Mouse (Mus musculus) testis, adult 2 months (tissue): Measurements from ENCODE around the gene Nat10. TPM values are rescaled to one million over a fixed set of nuclear protein-coding genes. Genes with fewer than 3 reads are reported as not detected.

Experiments used
- H3K27ac ChIP-seq: fragments of 200-500 bp; 2 replicates; pipeline ENCODE4 v1.5.1; 2012; ENCODE audit warnings: low read depth, low read length; ENCODE audit not compliant: control insufficient read depth, insufficient read depth
- H3K27me3 ChIP-seq: fragments of 200-500 bp; 2 replicates; pipeline ENCODE4 v1.6.1; 2012; ENCODE audit warnings: mild to moderate bottlenecking, low read length, moderate library complexity; ENCODE audit not compliant: control insufficient read depth, insufficient read depth
- H3K36me3 ChIP-seq: fragments of 200-500 bp; 2 replicates; pipeline ENCODE4 v1.6.1; 2012; ENCODE audit warnings: mild to moderate bottlenecking, low read length; ENCODE audit not compliant: control insufficient read depth, insufficient read depth
- H3K4me1 ChIP-seq: fragments of 200-500 bp; 2 replicates; pipeline ENCODE4 v1.6.1; 2012; ENCODE audit warnings: low read length; ENCODE audit not compliant: control insufficient read depth, insufficient read depth
- H3K4me3 ChIP-seq: fragments of 200-500 bp; 2 replicates; pipeline ENCODE4 v1.5.1; 2012; ENCODE audit warnings: low read depth, mild to moderate bottlenecking, low read length, moderate library complexity, mixed read lengths; ENCODE audit not compliant: control insufficient read depth
- CTCF ChIP-seq: fragments of 200-500 bp; IDR thresholded peaks from 2 replicates; pipeline ENCODE4 v1.5.1; 2012; ENCODE audit warnings: low read depth, mild to moderate bottlenecking, inconsistent platforms, low read length, moderate library complexity; ENCODE audit not compliant: control insufficient read depth, insufficient read depth, insufficient replicate concordance
- POLR2A ChIP-seq: fragments of 200-500 bp; IDR thresholded peaks from 2 replicates; pipeline ENCODE4 v1.6.1; 2012; ENCODE audit warnings: low read depth, mild to moderate bottlenecking, inconsistent platforms, low read length, moderate library complexity; ENCODE audit not compliant: control insufficient read depth
- polyA plus RNA-seq: library from polyadenylated mRNA; depleted of rRNA; stranded (reverse); fragments of >200 nt; gene quantifications from 2 replicates; pipeline ENCODE4 v1.2.3, GENCODE M21; 2012; rRNA removed

The Nat10 gene
- polyA plus RNA-seq, 1 experiment: 47.3 TPM

DNA sequence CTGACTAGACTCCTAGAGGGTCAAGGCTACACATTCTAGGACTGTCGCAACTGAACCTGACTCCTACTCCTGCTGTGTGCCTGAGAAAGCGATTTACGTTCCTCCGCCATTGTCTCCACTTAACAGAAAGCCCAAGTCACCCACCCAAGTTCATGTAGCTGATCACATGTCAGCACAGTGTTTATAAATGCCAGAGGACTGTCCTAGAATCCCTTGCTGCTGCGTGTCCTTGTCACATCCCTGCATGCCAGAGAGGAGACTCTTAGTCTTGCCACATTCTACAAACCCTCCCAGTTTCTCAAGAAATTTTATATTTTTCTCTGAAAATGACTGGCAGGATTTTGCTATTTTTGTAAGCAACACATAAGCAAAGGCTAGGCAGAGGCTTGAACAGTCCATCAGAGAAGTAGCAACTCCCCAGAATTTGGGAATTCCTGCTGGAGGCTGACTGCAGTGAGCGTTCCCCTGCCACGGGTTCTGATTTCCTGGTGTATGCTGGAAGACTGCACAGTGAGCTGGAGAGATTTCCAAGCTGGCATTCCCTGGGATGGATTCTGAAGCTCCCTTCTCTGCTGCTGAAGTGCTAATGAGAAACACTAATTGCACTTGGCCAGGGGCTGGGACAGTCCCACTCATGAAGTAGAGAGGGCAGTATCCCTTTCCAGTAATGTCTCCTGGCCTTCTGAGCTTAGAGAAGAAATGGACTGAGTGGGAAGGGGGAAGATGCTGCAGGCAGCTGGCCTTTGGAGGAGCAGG, 83.3 kb downstream of the Nat10 start:
- Histone ChIP-seq H3K4me1 (no peaks in the 10 kb centered on the region), H3K27ac (no peak overlapping the region), H3K4me3 (no peak overlapping the region), H3K27me3 (no peaks in the 10 kb centered on the region), H3K36me3 (no peaks in the 10 kb centered on the region)
- no peak for TF ChIP-seq POLR2A
- TF ChIP-seq CTCF: no peak

DNA sequence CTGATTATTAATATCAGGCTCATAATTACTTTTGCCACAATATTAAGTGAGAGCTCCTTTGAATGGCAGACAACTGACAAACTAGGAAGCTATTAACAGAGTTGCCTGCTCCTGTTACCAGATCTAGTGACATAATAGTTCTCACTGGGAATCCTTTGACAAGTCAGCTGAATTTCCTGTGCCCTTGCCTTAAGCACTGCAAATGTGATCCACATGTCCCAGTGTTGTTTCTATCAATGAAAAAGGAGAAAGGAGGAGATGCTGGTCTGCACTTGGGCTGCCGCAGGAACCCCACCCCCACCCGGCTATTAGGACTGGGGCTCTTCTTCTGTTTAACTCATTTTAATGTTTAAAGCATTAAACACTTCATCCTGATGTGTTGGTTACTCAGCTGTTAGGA, 84.3 kb downstream of the Nat10 start:
- H3K27me3 ChIP-seq: no peaks in the 10 kb centered on the region
- no peaks in the 10 kb centered on the region for H3K36me3 ChIP-seq
- no peak overlapping the region for H3K27ac ChIP-seq
- no peaks in the 10 kb centered on the region for H3K4me1 ChIP-seq
- TF ChIP-seq POLR2A: no peak
- no peak for TF ChIP-seq CTCF
- no peak overlapping the region for H3K4me3 ChIP-seq

DNA sequence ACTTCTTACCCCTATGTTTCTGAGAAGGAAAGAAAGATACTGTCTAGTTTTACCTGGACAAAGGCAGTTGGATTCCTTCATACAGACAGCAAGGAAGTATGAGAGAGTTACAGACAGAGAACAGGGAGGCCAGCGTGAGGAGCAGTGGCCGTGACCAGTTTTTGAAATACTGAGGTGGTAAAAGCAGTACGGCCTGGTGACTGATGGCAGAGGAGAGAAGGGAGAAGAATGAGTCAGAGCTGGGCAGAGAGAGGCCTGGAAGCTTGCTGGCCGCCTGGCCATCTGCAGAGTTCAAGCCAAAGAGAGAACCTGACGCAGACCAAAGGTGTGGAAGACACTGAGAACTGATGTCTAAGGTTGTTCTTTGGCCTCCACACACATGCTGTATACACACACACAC, 85.7 kb downstream of the Nat10 start:
- Histone ChIP-seq H3K4me1 (no peaks in the 10 kb centered on the region), H3K36me3 (no peaks in the 10 kb centered on the region)

DNA sequence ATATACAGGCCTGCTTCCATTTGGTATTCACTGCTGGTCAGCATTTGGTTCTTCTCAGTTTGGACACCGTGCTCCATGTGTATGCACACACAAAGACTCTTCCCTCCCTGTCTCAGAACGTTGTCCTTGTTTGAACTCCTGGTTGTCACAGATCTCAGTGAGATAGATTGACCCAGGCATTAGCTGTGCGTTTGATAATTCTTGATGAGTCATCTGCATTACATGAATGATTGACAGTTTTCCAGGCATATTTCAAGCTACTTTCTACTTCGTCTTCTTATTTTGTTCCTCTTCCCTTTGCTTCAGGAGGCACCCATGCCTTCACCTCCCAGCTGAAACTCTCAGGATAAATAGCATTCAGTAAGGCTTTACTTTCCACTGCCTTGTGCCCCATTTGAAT, 87.5 kb downstream of the Nat10 start:
- no peaks in the 10 kb centered on the region for H3K27me3 ChIP-seq
- no peak overlapping the region for H3K27ac ChIP-seq
- no peak for TF ChIP-seq CTCF
- TF ChIP-seq POLR2A: no peak
- H3K4me1 ChIP-seq: no peaks in the 10 kb centered on the region; the same call in 1 of the 2 replicates
- no peak overlapping the region for H3K4me3 ChIP-seq
- no peaks in the 10 kb centered on the region for H3K36me3 ChIP-seq

More for the DNA sequence above, 85.7 kb downstream of the Nat10 start:
- no peaks in the 10 kb centered on the region for H3K27me3 ChIP-seq
- no peak overlapping the region for H3K27ac ChIP-seq
- TF ChIP-seq CTCF (no peak), POLR2A (no peak)
- H3K4me3 ChIP-seq: no peak overlapping the region

DNA sequence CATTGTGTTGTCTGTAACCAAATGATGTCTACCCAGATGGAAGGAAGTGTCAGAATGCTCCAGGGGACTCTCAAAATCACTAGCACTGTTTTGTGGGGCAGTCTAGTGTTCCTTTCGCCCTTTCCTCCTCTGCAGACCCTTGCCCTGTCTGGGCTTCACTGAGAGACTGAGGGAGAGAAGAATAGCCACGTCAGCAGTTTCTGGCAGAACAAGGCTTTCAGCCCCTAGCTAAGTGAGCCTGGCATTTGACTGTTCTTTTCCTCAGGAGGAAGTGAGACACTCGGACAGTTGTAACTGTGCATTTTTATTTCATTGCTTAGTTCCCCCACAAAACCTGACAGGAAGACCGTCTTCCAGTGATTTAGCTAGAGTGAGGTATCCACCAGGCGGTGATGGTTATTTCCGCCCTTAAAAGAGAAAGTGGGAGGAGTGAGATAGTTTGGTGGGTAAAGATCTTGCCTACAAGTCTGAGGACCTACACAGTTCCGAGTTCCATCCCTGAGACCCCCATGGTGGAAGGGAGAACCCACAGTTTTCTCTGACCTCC, 88.4 kb downstream of the Nat10 start:
- TF ChIP-seq POLR2A (no peak), CTCF (no peak)
- Histone ChIP-seq H3K27me3 (no peaks in the 10 kb centered on the region), H3K4me1 (peaks cover 3% of the 10 kb centered on the region; the same call in 1 of the 2 replicates), H3K4me3 (no peak overlapping the region), H3K36me3 (no peaks in the 10 kb centered on the region), H3K27ac (no peak overlapping the region)

Other genes starting within 250 kb of the Nat10 start
- gene Abtb2, start 195.0 kb downstream of the Nat10 start, polyA plus RNA-seq: 7.2 and 9.0 TPM in 2 replicates
- gene Caprin1, start 36.4 kb upstream of the Nat10 start, polyA plus RNA-seq: 135 and 157 TPM in 2 replicates
- 4.7 and 5.9 TPM in 2 replicates for gene Lmo2, start 196.7 kb upstream of the Nat10 start, polyA plus RNA-seq